Mouse (Mus musculus): ENCODE measurements at regions not wholly inside any gene's neighbourhood (a gene's known extent, or its start where the extent isn't known, plus 50 kb on each side); places are given as distances from the start of the nearest gene placed in this dataset.
"Not testable (repeated sequence)": the region's sequence is repeated elsewhere in the genome, so short reads cannot be mapped to it uniquely, and the experiment has no call there.

DNA sequence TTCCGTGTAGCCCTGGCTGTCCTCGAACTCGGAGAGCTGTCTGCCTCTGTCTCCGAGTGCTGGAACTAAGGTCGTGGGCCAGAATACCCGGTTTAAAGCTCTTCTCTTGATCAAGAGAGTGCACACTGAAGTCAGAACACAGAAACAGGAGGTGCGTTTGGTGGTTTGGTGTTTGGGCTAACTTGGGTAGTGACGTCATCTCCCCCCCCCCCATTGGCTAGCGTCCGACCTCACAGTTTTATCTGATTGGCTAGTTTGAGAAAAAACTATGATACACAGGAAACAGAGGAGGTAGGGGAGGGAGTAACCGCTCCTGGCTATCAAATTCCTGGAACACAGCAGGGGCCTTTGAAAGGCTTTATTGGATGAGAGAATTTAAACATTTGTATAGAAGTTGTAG, 60.2 kb upstream of the Pim1 start:
- Histone ChIP-seq H3K9ac (no peak overlapping the region), H3K4me3 (no peak overlapping the region), H3K27me3 (no peaks in the 10 kb centered on the region), H3K4me1 (peaks cover 20% of the 10 kb centered on the region), H3K9me3 (no peaks in the 10 kb centered on the region), H3K36me3 (no peaks in the 10 kb centered on the region), H3K4me2 (no peak overlapping the region), H3K27ac (no peak overlapping the region)
- no peak for ATAC-seq (ENCODE audit: insufficient number of reproducible peaks, insufficient read depth, low FRiP score, low TSS enrichment, low read depth)
- WGBS: 78% methylated on average over 11 of the region's 11 CpGs

DNA sequence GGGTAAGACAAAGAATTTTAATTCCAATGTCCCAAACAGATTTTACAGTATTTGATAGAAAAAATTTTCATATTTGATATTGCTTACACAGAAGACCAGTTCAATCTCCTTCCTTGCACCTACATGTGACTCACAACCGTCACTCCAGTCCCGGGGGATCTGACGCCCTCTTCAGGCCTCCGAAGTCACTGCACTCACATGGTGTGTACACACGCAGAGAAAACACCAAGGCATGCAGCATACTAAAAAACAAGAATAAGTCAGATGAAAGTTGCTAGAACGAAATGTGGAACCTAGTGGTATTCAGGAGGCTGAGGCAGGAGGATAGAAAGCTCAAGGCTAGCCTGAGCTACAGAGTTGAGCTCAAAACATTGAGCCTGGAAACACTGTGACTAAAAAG, 59.7 kb upstream of the Pim1 start:
- WGBS: 94% methylated on average over 6 of the region's 6 CpGs
- Histone ChIP-seq H3K27me3 (no peaks in the 10 kb centered on the region), H3K27ac (no peak overlapping the region), H3K36me3 (no peaks in the 10 kb centered on the region), H3K4me1 (peaks cover 20% of the 10 kb centered on the region), H3K9me3 (no peaks in the 10 kb centered on the region), H3K4me3 (no peak overlapping the region), H3K9ac (no peak overlapping the region), H3K4me2 (no peak overlapping the region)
- ATAC-seq (ENCODE audit: insufficient number of reproducible peaks, insufficient read depth, low FRiP score, low TSS enrichment, low read depth): no peak

DNA sequence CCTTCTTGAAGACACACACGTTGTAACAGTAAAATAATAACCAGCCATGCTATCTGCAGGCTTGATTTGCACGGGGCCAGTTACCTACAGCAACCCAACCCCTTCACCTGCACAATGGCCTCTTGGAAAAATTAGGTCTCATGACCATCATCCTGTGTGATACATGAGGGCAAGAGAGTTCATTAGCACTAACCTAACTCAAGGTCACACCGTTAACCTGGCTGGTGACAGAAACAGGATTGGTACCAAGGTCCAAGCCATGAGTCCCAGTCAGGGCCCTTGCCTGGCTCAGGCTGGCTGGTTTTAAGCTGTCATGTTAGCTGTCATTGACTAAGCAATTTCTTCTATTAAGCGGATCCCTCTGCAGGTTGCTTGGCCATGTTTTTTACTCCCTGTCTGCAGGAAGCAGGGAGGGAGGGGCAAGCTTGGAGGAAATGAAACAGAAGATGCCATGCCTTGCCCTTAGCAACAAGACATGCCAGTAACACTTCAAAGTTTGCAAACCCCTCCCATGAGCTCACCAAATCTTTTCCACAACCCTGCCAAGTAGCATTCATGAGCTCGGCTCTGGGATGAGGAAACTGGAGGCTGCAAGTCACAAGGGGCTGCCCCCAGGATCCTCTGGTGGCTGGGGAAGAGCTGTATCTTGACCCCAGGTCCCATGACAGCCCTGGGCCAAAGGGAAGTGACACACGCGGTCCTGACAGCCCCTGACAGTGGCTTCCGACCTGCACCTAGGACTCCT, 58.8 kb upstream of the Pim1 start:
- Histone ChIP-seq H3K4me2 (no peak overlapping the region), H3K27ac (0 out of 2 replicates have a peak overlapping the region, but pooled peaks have one; percentile 5), H3K27me3 (no peaks in the 10 kb centered on the region), H3K9me3 (no peaks in the 10 kb centered on the region), H3K9ac (0 out of 2 replicates have a peak overlapping the region, but pooled peaks have one; percentile 27), H3K4me3 (no peak overlapping the region), H3K4me1 (peaks cover 21% of the 10 kb centered on the region), H3K36me3 (no peaks in the 10 kb centered on the region)
- ATAC-seq (ENCODE audit: insufficient number of reproducible peaks, insufficient read depth, low FRiP score, low TSS enrichment, low read depth): no peak
- WGBS: 56% methylated on average over 8 of the region's 8 CpGs

DNA sequence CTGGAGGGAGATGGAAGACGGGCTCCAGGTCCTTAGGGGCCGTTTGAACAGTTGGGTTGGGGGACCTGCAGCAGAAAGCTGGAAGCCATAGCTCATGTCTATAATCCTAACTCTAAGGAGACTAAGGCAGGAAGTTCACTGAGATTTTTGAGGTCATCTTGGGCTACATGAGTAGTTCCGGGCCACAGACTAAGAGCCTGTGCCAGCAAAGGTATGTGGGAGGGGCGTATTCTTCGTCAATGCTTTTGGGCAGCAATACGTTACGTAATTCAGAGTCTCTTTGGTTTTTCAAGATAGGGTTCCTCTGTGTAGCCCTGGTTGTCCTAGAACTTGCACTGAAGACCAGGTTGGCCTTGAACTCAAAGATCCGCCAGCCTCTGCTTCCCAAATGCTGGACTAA, 57.9 kb upstream of the Pim1 start:
- Histone ChIP-seq H3K36me3 (no peaks in the 10 kb centered on the region), H3K4me2 (no peak overlapping the region), H3K27ac (no peak overlapping the region), H3K27me3 (no peaks in the 10 kb centered on the region), H3K9me3 (no peaks in the 10 kb centered on the region), H3K9ac (no peak overlapping the region), H3K4me1 (peaks cover 29% of the 10 kb centered on the region), H3K4me3 (no peak overlapping the region)
- no peak for ATAC-seq (ENCODE audit: insufficient number of reproducible peaks, insufficient read depth, low FRiP score, low TSS enrichment, low read depth)
- 96% methylated on average over 8 of the region's 8 CpGs for WGBS

DNA sequence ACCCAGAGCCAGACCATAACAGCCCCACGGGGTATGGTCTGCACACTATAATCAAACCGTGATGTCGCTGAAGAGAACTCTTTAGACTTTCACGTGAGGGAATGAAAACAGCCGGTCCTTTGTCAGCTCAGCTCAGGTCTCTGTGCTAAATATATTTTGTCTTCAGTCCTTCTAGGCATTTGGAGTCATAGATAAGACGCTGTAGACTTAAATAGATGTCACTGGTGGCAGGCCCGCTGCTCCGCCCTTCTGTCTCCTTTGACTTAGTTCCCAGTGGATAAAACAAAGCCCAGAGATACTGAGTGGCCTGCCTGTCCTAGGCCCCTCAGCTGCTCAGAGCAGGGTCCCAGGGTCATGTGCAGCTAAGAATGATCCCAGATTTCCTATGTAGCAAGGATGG, 57.2 kb upstream of the Pim1 start:
- no peak overlapping the region for H3K4me3 ChIP-seq
- H3K36me3 ChIP-seq: no peaks in the 10 kb centered on the region
- H3K4me2 ChIP-seq: no peak overlapping the region
- H3K27me3 ChIP-seq: no peaks in the 10 kb centered on the region
- no peaks in the 10 kb centered on the region for H3K9me3 ChIP-seq
- H3K9ac ChIP-seq: no peak overlapping the region
- H3K4me1 ChIP-seq: peaks cover 30% of the 10 kb centered on the region
- no peak overlapping the region for H3K27ac ChIP-seq
- 62% methylated on average over 8 of the region's 8 CpGs for WGBS
- no peak for ATAC-seq (ENCODE audit: insufficient number of reproducible peaks, insufficient read depth, low FRiP score, low TSS enrichment, low read depth)

DNA sequence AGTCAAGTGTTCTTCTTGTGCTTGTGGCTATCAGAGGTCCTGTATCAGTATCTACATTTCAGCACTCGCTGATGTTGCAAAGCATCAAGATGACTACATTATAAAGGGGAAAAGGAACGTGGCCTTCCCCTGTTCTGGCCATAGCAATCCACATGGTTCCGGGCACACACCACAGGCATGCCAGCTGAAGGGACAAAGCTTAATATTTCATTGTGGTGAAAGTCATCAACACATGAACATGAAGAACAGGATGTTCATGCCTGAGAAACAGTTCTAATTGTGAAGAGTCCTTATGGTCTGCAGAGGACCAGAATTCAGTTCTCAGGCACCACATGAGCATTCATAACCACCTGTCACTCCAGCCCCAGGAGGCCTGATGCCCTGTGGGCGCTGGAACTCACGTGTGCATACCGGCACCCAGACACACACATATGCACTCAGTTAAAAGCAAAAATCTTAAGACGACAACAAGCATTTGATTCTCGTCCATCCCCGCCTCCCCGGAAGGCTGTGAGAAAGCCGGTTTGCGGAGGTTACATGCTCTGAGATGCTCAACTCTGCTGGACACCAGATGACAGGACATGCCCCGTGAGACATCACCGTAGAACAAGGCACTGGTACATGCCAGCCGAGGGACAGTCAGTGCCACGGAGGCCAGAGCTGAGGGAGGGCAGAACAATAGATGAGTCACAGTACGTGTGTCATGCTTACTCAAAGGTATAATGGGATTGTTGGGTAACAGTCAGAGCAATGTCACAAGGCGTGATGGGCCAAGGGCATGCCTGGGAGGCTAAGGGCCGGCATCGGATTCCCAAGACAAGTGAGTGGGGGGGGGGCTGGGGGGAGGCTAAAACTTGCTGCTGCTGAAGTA, 56.2 kb upstream of the Pim1 start:
- H3K9me3 ChIP-seq: no peaks in the 10 kb centered on the region
- peaks cover 31% of the 10 kb centered on the region for H3K4me1 ChIP-seq
- H3K9ac ChIP-seq: no peak overlapping the region
- no peaks in the 10 kb centered on the region for H3K36me3 ChIP-seq
- 67% methylated on average over 20 of the region's 20 CpGs for WGBS
- H3K27me3 ChIP-seq: no peaks in the 10 kb centered on the region
- H3K4me2 ChIP-seq: no peak overlapping the region
- no peak overlapping the region for H3K4me3 ChIP-seq
- no peak for ATAC-seq (ENCODE audit: insufficient number of reproducible peaks, insufficient read depth, low FRiP score, low TSS enrichment, low read depth)
- no peak overlapping the region for H3K27ac ChIP-seq

DNA sequence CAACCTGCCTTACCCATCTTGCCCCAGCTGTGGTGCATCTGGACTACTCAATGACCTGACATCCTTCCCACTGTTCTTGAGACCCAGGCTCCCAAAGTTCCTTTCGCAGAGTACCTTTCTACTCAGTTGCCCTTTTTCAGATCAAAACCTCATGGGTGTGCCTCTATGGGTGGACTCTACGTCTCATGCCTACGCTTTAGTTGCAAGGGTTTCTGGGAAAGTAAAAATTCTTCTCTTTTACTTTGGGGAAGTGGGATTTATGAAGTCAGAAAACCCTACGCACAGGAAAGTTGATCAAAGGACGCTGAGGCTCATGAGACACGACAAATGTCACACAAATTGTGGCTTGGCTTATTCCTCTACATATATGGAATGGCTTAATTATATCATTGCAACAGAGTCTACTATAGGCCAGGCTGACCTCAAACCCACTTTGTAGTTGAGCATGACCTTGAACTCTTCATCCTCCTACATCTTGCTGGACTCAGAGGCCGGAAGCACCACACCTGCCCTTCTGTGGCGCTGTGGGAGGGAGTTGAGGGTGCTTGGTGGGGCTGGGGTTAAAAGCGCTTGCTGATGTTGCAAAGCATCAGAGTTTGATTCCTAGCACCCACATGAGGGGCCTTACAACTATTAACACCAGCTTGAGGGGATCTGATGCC, 55.1 kb upstream of the Pim1 start:
- ATAC-seq (ENCODE audit: insufficient number of reproducible peaks, insufficient read depth, low FRiP score, low TSS enrichment, low read depth): no peak

DNA sequence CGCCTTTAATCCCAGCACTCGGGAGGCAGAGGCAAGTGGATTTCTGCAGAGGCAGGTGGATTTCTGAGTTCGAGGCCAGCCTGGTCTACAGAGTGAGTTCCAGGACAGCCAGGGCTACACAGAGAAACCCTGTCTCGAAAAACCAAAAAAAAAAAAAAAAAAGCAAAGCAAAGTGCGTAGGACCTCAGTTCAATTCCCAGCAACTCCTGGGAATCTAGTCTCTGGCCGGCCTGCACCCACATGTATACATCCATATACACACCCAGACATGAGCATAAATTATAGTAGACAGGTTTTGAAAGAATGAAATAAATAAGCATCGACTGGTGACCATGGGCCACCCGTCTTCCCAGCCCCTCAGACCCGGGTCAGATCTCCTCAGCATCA, 54.1 kb upstream of the Pim1 start:
- not testable (repeated sequence) for ATAC-seq (ENCODE audit: insufficient number of reproducible peaks, insufficient read depth, low FRiP score, low TSS enrichment, low read depth); H3K27me3 ChIP-seq; H3K36me3 ChIP-seq; H3K9me3 ChIP-seq
- Histone ChIP-seq H3K4me3 (peak overlapping the region; percentile 47), H3K4me2 (peak overlapping the region; percentile 77), H3K9ac (peak overlapping the region; percentile 69; the same call in 1 of the 2 replicates), H3K4me1 (peaks cover 35% of the 10 kb centered on the region), H3K27ac (peak overlapping the region; percentile 87)
- 66% methylated on average over 9 of the region's 9 CpGs for WGBS

More for the DNA sequence above, 55.1 kb upstream of the Pim1 start:
- Histone ChIP-seq H3K4me3 (no peak overlapping the region), H3K27me3 (no peaks in the 10 kb centered on the region), H3K4me1 (peaks cover 34% of the 10 kb centered on the region), H3K9ac (no peak overlapping the region), H3K27ac (no peak overlapping the region), H3K9me3 (no peaks in the 10 kb centered on the region), H3K36me3 (no peaks in the 10 kb centered on the region), H3K4me2 (no peak overlapping the region)
- 92% methylated on average over 9 of the region's 9 CpGs for WGBS

DNA sequence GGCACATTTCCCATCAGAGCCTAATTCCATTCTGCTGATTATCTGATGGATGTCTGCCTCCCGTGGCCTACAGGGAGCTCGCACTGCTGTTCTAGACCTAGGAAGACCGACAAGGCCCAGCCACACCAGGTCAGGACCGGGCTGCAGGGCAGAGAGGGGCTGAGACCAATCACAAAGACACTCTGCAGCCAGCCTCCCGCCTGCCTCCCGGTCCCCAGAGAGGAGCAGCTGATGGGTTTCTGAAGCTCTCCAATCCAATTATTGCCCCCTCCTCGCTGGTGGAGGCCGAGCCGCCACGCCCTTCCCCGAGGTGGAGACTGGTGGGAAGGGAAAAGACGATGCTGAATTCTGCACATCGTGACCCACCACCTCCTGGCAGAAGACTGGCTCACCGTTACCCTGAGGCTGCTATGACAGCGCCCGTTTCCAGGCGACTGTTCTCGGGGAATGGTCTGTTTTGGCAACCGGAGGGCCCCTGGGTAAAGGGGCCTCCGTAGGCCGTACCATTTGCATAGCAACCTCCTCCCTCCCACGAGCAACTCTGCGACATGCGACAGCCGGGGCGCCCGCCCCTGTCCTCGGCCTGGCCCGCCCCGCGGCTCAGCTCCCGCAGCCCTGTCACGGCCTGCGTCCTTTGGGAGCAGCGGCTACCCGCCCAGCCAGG, 53.5 kb upstream of the Pim1 start:
- peak overlapping the region; percentile 87 for H3K27ac ChIP-seq
- H3K4me3 ChIP-seq: peak overlapping the region; percentile 47
- H3K36me3 ChIP-seq: no peaks in the 10 kb centered on the region
- peak; percentile 66; the same call in 1 of the 2 replicates for ATAC-seq (ENCODE audit: insufficient number of reproducible peaks, insufficient read depth, low FRiP score, low TSS enrichment, low read depth)
- H3K9ac ChIP-seq: peak overlapping the region; percentile 69
- WGBS: 1% methylated on average over 35 of the region's 36 CpGs
- H3K27me3 ChIP-seq: no peaks in the 10 kb centered on the region
- no peaks in the 10 kb centered on the region for H3K9me3 ChIP-seq
- peak overlapping the region; percentile 77 for H3K4me2 ChIP-seq
- peaks cover 30% of the 10 kb centered on the region for H3K4me1 ChIP-seq

DNA sequence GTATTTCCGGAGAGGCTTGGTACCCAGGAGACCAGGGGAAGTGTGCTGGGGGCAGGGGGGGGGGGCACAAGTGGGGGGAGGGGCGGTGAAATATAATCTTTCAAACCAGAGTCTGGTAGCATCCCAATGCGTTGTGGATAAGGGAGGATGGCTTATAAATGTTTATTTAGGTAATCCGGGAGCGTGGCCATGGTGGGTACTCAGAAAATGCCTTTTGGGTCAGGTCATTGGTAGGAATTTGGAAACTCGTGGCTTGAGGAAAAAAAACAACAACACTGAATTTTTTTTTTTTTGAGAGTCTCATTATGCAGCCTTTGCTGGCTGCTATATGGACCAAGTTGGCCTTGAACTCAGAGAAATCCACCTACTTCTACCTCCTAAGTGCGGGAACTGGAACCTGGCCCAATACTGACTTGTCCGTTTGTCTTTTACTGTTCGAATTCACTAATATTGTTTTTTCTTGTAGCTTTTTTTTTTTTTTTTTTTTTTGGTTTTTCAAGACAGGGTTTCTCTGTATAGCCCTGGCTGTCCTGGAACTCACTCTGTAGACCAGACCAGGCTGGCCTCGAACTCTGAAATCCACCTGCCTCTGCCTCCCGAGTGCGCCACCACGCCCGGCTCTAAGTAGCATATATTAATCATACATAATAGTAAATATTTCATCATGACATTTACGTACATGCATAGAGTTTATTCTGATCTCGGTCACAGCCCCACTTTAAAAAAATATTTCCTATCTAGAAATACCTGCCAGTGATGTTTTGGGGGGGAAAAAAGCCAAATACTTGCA, 52.8 kb upstream of the Pim1 start:
- ATAC-seq (ENCODE audit: insufficient number of reproducible peaks, insufficient read depth, low FRiP score, low TSS enrichment, low read depth): no peak
- H3K27me3 ChIP-seq: no peaks in the 10 kb centered on the region
- WGBS: 35% methylated on average over 16 of the region's 16 CpGs
- H3K4me3 ChIP-seq: peak overlapping the region; percentile 47
- H3K36me3 ChIP-seq: no peaks in the 10 kb centered on the region
- H3K27ac ChIP-seq: peak overlapping the region; percentile 87
- H3K4me1 ChIP-seq: peaks cover 28% of the 10 kb centered on the region
- H3K9ac ChIP-seq: peak overlapping the region; percentile 69
- H3K4me2 ChIP-seq: peak overlapping the region; percentile 77
- H3K9me3 ChIP-seq: no peaks in the 10 kb centered on the region

Data from embryonic facial prominence, embryonic 13.5 days (tissue).